In the genomic region with DNA sequence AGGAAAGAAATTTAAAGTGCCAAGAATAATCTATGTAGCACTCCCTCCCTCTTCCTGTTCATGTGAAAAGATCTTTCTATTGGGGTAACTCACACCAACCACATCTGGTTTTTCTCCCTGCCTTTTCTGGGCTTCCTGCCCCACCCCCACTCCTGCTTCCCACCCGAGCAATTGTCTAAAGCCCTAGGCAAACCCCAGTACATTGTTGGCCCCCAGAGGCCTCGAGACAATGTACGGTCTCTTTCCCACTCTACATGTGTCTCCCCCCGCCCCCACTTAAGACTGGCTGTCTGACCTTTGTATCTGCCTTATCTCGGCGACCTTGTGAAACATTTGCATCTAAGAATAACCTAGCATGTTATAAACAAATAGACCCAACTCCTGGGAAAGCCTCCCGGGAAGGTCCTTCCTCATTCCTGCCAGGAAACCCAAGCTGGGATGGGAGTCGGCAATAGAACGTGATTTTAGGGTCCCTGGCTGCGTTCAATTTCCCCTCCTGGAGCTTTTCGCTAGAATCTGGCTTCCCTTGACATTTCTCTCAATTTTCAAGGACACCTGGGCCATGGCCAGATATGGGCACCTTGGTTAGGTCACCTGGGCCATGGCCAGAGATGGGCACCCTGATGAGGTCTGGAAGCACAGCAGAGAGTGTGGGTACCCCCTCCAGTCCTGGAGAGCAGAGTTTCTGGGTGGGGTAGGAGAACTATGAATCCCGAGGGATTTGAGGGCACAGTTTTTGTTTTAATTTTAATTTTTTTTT, we compare ENCODE assay signal across 9 mouse cellular contexts.
DNase-seq lines count a peak whose midpoint lies in the region; ATAC-seq and TF ChIP-seq lines count a peak whose summit lies in the region.
"Had no signal": no experiment of that assay in that cellular context is flagged by ENCODE, and none has a peak within 500 bp of the region (broad histone marks: within the 10 kb centered on the region; RNA-seq: fewer than 3 reads in every experiment).

No protein-coding gene starts in this region.

- peaks cover 31% of the 10 kb centered on the region for H3K4me1 ChIP-seq in kidney, embryonic 15.5 days

- H3K27ac ChIP-seq in gastrocnemius, adult 2 months: peak overlapping the region; percentile 68
- H3K27ac ChIP-seq in kidney, embryonic 15.5 days: peak overlapping the region; percentile 93
- H3K27ac ChIP-seq: liver, embryonic 14.5 days had no signal

- no peaks in the 10 kb centered on the region for H3K27me3 ChIP-seq in kidney, embryonic 15.5 days

- H3K9ac ChIP-seq in kidney, embryonic 15.5 days: no peak overlapping the region
- H3K9ac ChIP-seq: liver, embryonic 14.5 days had no signal

- peak overlapping the region; percentile 41 for H3K4me2 ChIP-seq in kidney, embryonic 15.5 days

- peak overlapping the region; percentile 38 for H3K4me3 ChIP-seq in gastrocnemius, adult 2 months
- peak overlapping the region; percentile 4; the same call in 1 of the 2 replicates for H3K4me3 ChIP-seq in kidney, embryonic 15.5 days (replicated peaks)

- intact Hi-C loops in gastrocnemius, adult 2 months (cut with DNase I): no loop called here

- peak; percentile 47 for DNase-seq in gastrocnemius, adult 2 months
- DNase-seq in gastrocnemius, adult 8-10 months (ENCODE audit: low spot score in 2 of 2): no peak
- DNase-seq in heart, adult 8-10 months (ENCODE audit: low spot score): peak; percentile 66
- DNase-seq in thymus, postnatal 14 days: no peak
- no peak for DNase-seq in right cerebral cortex, adult 2 months (ENCODE audit: low spot score in 2 of 2)

- 31% methylated on average over 12 of the region's 12 CpGs for WGBS in kidney, embryonic 15.5 days

- TF ChIP-seq CTCF in gastrocnemius, adult 2 months (IDR thresholded peaks at IDR 0.05): no peak

- no peaks in the 10 kb centered on the region for H3K9me3 ChIP-seq in kidney, embryonic 15.5 days (replicated peaks)

- peak; percentile 76 for ATAC-seq in kidney, embryonic 15.5 days (replicated peaks; ENCODE audit: low FRiP score)
- ATAC-seq in megakaryocyte progenitor cell, adult 5-6 weeks (replicated peaks; ENCODE audit: poor library complexity): 0 out of 2 replicates have a peak, but pooled peaks have one; percentile 14
- ATAC-seq in granulocyte monocyte progenitor cell, adult 5-6 weeks (replicated peaks; ENCODE audit: poor library complexity, severe bottlenecking): no peak; the same call in 1 of the 2 replicates

- H3K36me3 ChIP-seq in kidney, embryonic 15.5 days: no peaks in the 10 kb centered on the region

Comparison
In these comparisons a context has a peak if more than half of its experiments do, and no peak if none do; other contexts are left out.
1. DNase-seq: peak in gastrocnemius, adult 2 months (single experiment) and heart, adult 8-10 months (single experiment); none in gastrocnemius, adult 8-10 months (0 of 2), thymus, postnatal 14 days (single experiment) and right cerebral cortex, adult 2 months (0 of 2).